Mouse (Mus musculus) liver, embryonic 11.5 days (tissue): ENCODE measurements at regions not wholly inside any gene's neighbourhood (a gene's known extent, or its start where the extent isn't known, plus 50 kb on each side); places are given as distances from the start of the nearest gene placed in this dataset.

Experiments
- ATAC-seq: fragments of 200-750 bp; cut with Nextera tagmentation; replicated peaks from 2 replicates; pipeline ENCODE4 v1.8.0; 2017; ENCODE audit warnings: moderate number of reproducible peaks, mild to moderate bottlenecking, moderate TSS enrichment, moderate library complexity; ENCODE audit not compliant: low FRiP score
- DNase-seq: peaks from one replicate; pipeline ENCODE4 v3.0.0-alpha.2; 2017; ENCODE audit warnings: low spot score
- H3K27ac ChIP-seq: fragments of 300-500 bp; sonication (generic); 2 replicates; pipeline ENCODE4 v1.5.1; 2014; ENCODE audit warnings: mild to moderate bottlenecking, low read depth, low read length, control low read depth
- H3K27me3 ChIP-seq: fragments of 300-500 bp; sonication (generic); replicated peaks from 2 replicates; pipeline ENCODE4 v1.6.1; 2014; ENCODE audit warnings: low read length, mixed read lengths; ENCODE audit not compliant: control insufficient read depth, insufficient read depth
- H3K36me3 ChIP-seq: fragments of 300-500 bp; sonication (generic); 2 replicates; pipeline ENCODE4 v1.6.1; 2014; ENCODE audit warnings: mild to moderate bottlenecking, low read length, moderate library complexity, mixed read lengths; ENCODE audit not compliant: control insufficient read depth, insufficient read depth
- H3K4me1 ChIP-seq: fragments of 300-500 bp; sonication (generic); replicated peaks from 2 replicates; pipeline ENCODE4 v1.6.1; 2014; ENCODE audit warnings: low read length, mixed read lengths; ENCODE audit not compliant: control insufficient read depth, insufficient read depth
- H3K4me2 ChIP-seq: fragments of 300-500 bp; sonication (generic); 2 replicates; pipeline ENCODE4 v1.6.1; 2014; ENCODE audit warnings: mild to moderate bottlenecking, control low read depth, moderate library complexity
- H3K4me3 ChIP-seq: fragments of 300-500 bp; sonication (generic); 2 replicates; pipeline ENCODE4 v1.5.1; 2014; ENCODE audit warnings: low read depth, low read length, control low read depth
- H3K9ac ChIP-seq: fragments of 300-500 bp; sonication (generic); 2 replicates; pipeline ENCODE4 v1.6.1; 2014; ENCODE audit warnings: low read depth, low read length, control low read depth
- H3K9me3 ChIP-seq: fragments of 300-500 bp; sonication (generic); 2 replicates; pipeline ENCODE4 v1.6.1; 2016; ENCODE audit warnings: low read length, inconsistent platforms, mixed read lengths; ENCODE audit not compliant: control insufficient read depth
- WGBS: fragments of 180-500 bp; shearing (Covaris S2); extraction: QIAGEN DNeasy Blood & Tissue Kit; methylation state at CpG from one replicate; pipeline ENCODE4 v1.1.7; 2014; 5-methylcytosine and 5-hydroxymethylcytosine counted together

GRCm38 (mm10) chr9:90791871-90792270 is 521.3 kb upstream of the Tbc1d2b start:
- no peaks in the 10 kb centered on the region for H3K36me3 ChIP-seq
- H3K9ac ChIP-seq, result no peak overlapping the region
- H3K9me3 ChIP-seq, result no peaks in the 10 kb centered on the region
- H3K4me3 ChIP-seq, result no peak overlapping the region
- no peaks in the 10 kb centered on the region for H3K27me3 ChIP-seq
- 71% methylated on average over 2 of the region's 2 CpGs for WGBS
- no peak for ATAC-seq
- no peak overlapping the region for H3K4me2 ChIP-seq
- no peaks in the 10 kb centered on the region for H3K4me1 ChIP-seq
- no peak for DNase-seq
- no peak overlapping the region for H3K27ac ChIP-seq

GRCm38 (mm10) chr9:90816844-90817243 is 545.4 kb upstream of the Zic4 start:
- H3K4me1 ChIP-seq, result no peaks in the 10 kb centered on the region
- DNase-seq (no peak), ATAC-seq (no peak)
- H3K9ac ChIP-seq, result no peak overlapping the region
- H3K36me3 ChIP-seq, result no peaks in the 10 kb centered on the region
- no peak overlapping the region for H3K4me2 ChIP-seq
- no peaks in the 10 kb centered on the region for H3K27me3 ChIP-seq
- H3K9me3 ChIP-seq, result no peaks in the 10 kb centered on the region
- no peak overlapping the region for H3K4me3 ChIP-seq
- no peak overlapping the region for H3K27ac ChIP-seq
- WGBS, result 71% methylated on average over 4 of the region's 4 CpGs

GRCm38 (mm10) chr9:90823574-90824280 is 538.5 kb upstream of the Zic4 start:
- ATAC-seq (no peak), DNase-seq (no peak)
- Histone ChIP-seq H3K36me3 (no peaks in the 10 kb centered on the region), H3K4me2 (no peak overlapping the region), H3K4me1 (no peaks in the 10 kb centered on the region), H3K27me3 (no peaks in the 10 kb centered on the region), H3K9ac (no peak overlapping the region), H3K4me3 (no peak overlapping the region), H3K9me3 (no peaks in the 10 kb centered on the region), H3K27ac (no peak overlapping the region)
- WGBS, result 77% methylated on average over 4 of the region's 4 CpGs

- Histone ChIP-seq H3K27ac (no peak overlapping the region), H3K4me2 (no peak overlapping the region), H3K4me3 (no peak overlapping the region), H3K36me3 (no peaks in the 10 kb centered on the region), H3K9me3 (no peaks in the 10 kb centered on the region), H3K4me1 (no peaks in the 10 kb centered on the region), H3K9ac (no peak overlapping the region), H3K27me3 (no peaks in the 10 kb centered on the region)
- DNase-seq, result no peak
- no peak for ATAC-seq
- WGBS, result 83% methylated on average over 3 of the region's 3 CpGs
These were observed 534.7 kb upstream of the Zic4 start for GRCm38 (mm10) chr9:90827474-90827873.

- H3K27me3 ChIP-seq, result no peaks in the 10 kb centered on the region
These were observed 533.5 kb upstream of the Zic4 start for GRCm38 (mm10) chr9:90828701-90829100.

GRCm38 (mm10) chr9:90830704-90831103 is 531.5 kb upstream of the Zic4 start:
- no peak overlapping the region for H3K27ac ChIP-seq
- H3K4me1 ChIP-seq, result no peaks in the 10 kb centered on the region
- H3K4me2 ChIP-seq, result no peak overlapping the region
- no peaks in the 10 kb centered on the region for H3K36me3 ChIP-seq
- H3K4me3 ChIP-seq, result no peak overlapping the region
- H3K9me3 ChIP-seq, result no peaks in the 10 kb centered on the region
- WGBS, result 78% methylated on average over 4 of the region's 4 CpGs
- ATAC-seq (no peak), DNase-seq (no peak)
- H3K27me3 ChIP-seq, result no peaks in the 10 kb centered on the region
- H3K9ac ChIP-seq, result no peak overlapping the region

More at GRCm38 (mm10) chr9:90828701-90829100, 533.5 kb upstream of the Zic4 start:
- Histone ChIP-seq H3K9me3 (no peaks in the 10 kb centered on the region), H3K4me2 (no peak overlapping the region), H3K4me1 (no peaks in the 10 kb centered on the region), H3K9ac (no peak overlapping the region), H3K36me3 (no peaks in the 10 kb centered on the region), H3K27ac (no peak overlapping the region), H3K4me3 (no peak overlapping the region)
- DNase-seq (no peak), ATAC-seq (no peak)
- WGBS, result 69% methylated on average over 5 of the region's 5 CpGs

- Histone ChIP-seq H3K4me1 (no peaks in the 10 kb centered on the region), H3K36me3 (no peaks in the 10 kb centered on the region), H3K4me2 (no peak overlapping the region), H3K9ac (no peak overlapping the region), H3K9me3 (no peaks in the 10 kb centered on the region), H3K27ac (no peak overlapping the region), H3K4me3 (no peak overlapping the region), H3K27me3 (no peaks in the 10 kb centered on the region)
- DNase-seq (no peak), ATAC-seq (no peak)
- 33% methylated on average over 3 of the region's 3 CpGs for WGBS
These were observed 528.3 kb upstream of the Zic4 start for GRCm38 (mm10) chr9:90833743-90834539.

GRCm38 (mm10) chr9:90838184-90838926 is 523.9 kb upstream of the Zic4 start:
- H3K4me1 ChIP-seq, result no peaks in the 10 kb centered on the region
- no peaks in the 10 kb centered on the region for H3K27me3 ChIP-seq
- no peak overlapping the region for H3K9ac ChIP-seq
- no peak for DNase-seq
- H3K36me3 ChIP-seq, result no peaks in the 10 kb centered on the region
- WGBS, result 82% methylated on average over 6 of the region's 6 CpGs
- no peak overlapping the region for H3K4me3 ChIP-seq
- ATAC-seq, result no peak
- H3K9me3 ChIP-seq, result no peaks in the 10 kb centered on the region
- no peak overlapping the region for H3K27ac ChIP-seq
- H3K4me2 ChIP-seq, result no peak overlapping the region
